Mouse (Mus musculus) liver, embryonic 14.5 days (tissue): ENCODE measurements at regions not wholly inside any gene's neighbourhood (a gene's known extent, or its start where the extent isn't known, plus 50 kb on each side); places are given as distances from the start of the nearest gene placed in this dataset.
"Not testable (repeated sequence)": the region's sequence is repeated elsewhere in the genome, so short reads cannot be mapped to it uniquely, and the experiment has no call there.

ENCODE experiments used
- CTCF ChIP-seq: IDR thresholded peaks from 2 replicates; pipeline ENCODE4 v1.5.1; 2016; ENCODE audit warnings: antibody characterized with exemption, low read depth, control low read depth
- EP300 ChIP-seq: IDR thresholded peaks from 2 replicates; pipeline ENCODE4 v1.6.1; 2016; ENCODE audit warnings: antibody characterized with exemption, low read depth

DNA sequence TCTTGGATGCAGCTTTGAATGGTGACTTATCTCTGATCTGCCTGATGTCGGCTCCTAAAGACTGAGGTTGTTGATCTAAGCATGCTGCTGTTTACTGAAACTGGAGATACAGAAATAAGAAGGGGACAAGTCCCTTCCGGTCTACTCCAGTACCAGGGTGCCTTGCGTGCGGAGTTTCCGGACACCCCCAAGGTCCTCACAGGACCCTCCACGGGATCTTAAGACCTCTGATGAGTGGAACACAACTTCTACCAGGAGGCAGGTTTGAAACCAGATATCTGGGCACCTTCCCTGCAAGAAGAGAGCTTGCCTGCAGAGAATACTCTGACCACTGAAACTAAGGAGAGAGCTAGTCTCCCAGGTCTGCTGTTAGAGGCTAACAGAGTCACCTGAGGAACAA, 148.9 kb upstream of the Stt3b start:
- TF ChIP-seq CTCF, EP300: not testable (repeated sequence)
